Mouse (Mus musculus) gastrocnemius, adult 2 months (tissue): ENCODE data around the gene Cep57l1. TPM values are rescaled to one million over a fixed set of nuclear protein-coding genes. Genes with fewer than 3 reads are reported as not detected.

Experiments used
- DNase-seq: peaks from one replicate; pipeline ENCODE4 v3.0.0; 2022
- H3K27ac ChIP-seq: fragments of 200-600 bp; 2 replicates; pipeline ENCODE4 v1.8.1; 2022; ENCODE audit warnings: mild to moderate bottlenecking
- H3K4me3 ChIP-seq: fragments of 200-600 bp; 2 replicates; pipeline ENCODE4 v1.8.1; 2022; ENCODE audit warnings: mild to moderate bottlenecking, moderate library complexity
- CTCF ChIP-seq: fragments of 200-600 bp; IDR thresholded peaks from 2 replicates; pipeline ENCODE4 v1.8.1; 2022; ENCODE audit warnings: antibody characterized with exemption, mild to moderate bottlenecking, moderate library complexity
- intact Hi-C: fragments of 180-260 bp; cut with DNase I; formaldehyde crosslinking; loops from one replicate; pipeline ENCODE4 v1.15.1; 2025
- microRNA-seq: library from miRNA; unstranded; fragments of <30 nt; microRNA quantifications from one replicate; pipeline ENCODE4 v1.2.0, GENCODE M21; 2021
- total RNA-seq, 2 experiments: library from RNA; stranded (reverse); gene quantifications; 2 replicates each; pipeline ENCODE4 v1.2.3; 2021

Cep57l1 gene
- total RNA-seq, 2 experiments from 2014 or later: 2.7 to 3.1 TPM

GRCm38 (mm10) chr10:41678746-41679360, 130.8 kb downstream of the Cep57l1 start:
- intact Hi-C loops: loop anchor here (5.0 kb wide), 1 partner anchor 72 kb away; no protein-coding TSS in a partner anchor
- H3K27ac ChIP-seq: peak overlapping the region; percentile 40
- TF ChIP-seq CTCF: peak; percentile 62
- peak; percentile 78 for DNase-seq
- peak overlapping the region; percentile 43 for H3K4me3 ChIP-seq

- Histone ChIP-seq H3K4me3 (no peak overlapping the region), H3K27ac (no peak overlapping the region)
- no peak for TF ChIP-seq CTCF
- DNase-seq: no peak
- intact Hi-C loops: loop anchor here (5.0 kb wide), 1 partner anchor 70 kb away; no protein-coding TSS in a partner anchor
Observed at GRCm38 (mm10) chr10:41677396-41677795, 132.3 kb downstream of the Cep57l1 start.

GRCm38 (mm10) chr10:41676661-41677061, 133.0 kb downstream of the Cep57l1 start:
- no peak overlapping the region for H3K4me3 ChIP-seq
- no peak overlapping the region for H3K27ac ChIP-seq
- DNase-seq: no peak
- intact Hi-C loops: loop anchor here (5.0 kb wide), 1 partner anchor 69 kb away; no protein-coding TSS in a partner anchor
- no peak for TF ChIP-seq CTCF

- no peak for DNase-seq
- Histone ChIP-seq H3K27ac (no peak overlapping the region), H3K4me3 (no peak overlapping the region)
- no peak for TF ChIP-seq CTCF
- intact Hi-C loops: loop anchor here (5.0 kb wide), 1 partner anchor 69 kb away; no protein-coding TSS in a partner anchor
Observed at GRCm38 (mm10) chr10:41675842-41676571, 133.7 kb downstream of the Cep57l1 start.

GRCm38 (mm10) chr10:41675243-41675642, 134.4 kb downstream of the Cep57l1 start:
- H3K4me3 ChIP-seq: no peak overlapping the region
- no peak overlapping the region for H3K27ac ChIP-seq
- no peak for TF ChIP-seq CTCF
- intact Hi-C loops: loop anchor here (5.0 kb wide), 1 partner anchor 68 kb away; no protein-coding TSS in a partner anchor
- DNase-seq: no peak

- TF ChIP-seq CTCF: no peak
- intact Hi-C loops: no loop called here
Observed at GRCm38 (mm10) chr10:41674362-41674761, 135.3 kb downstream of the Cep57l1 start.

GRCm38 (mm10) chr10:41670196-41670595, 139.5 kb downstream of the Cep57l1 start:
- no peak for TF ChIP-seq CTCF
- no peak overlapping the region for H3K4me3 ChIP-seq
- no peak overlapping the region for H3K27ac ChIP-seq
- DNase-seq: no peak
- intact Hi-C loops: no loop called here

More at GRCm38 (mm10) chr10:41674362-41674761, 135.3 kb downstream of the Cep57l1 start:
- no peak for DNase-seq
- no peak overlapping the region for H3K4me3 ChIP-seq
- H3K27ac ChIP-seq: no peak overlapping the region

Small RNA genes within 50 kb of the gene (microRNA-seq; reads per million reads assigned to microRNA genes)
- gene Mir3473b: not detected

Other genes with a start within 250 kb of the Cep57l1 start
- 1 to 10 TPM in 1 of 2 experiments, under 1 TPM in 1; 0.89 to 1.3 TPM for gene Ccdc162, start 93.2 kb downstream of the Cep57l1 start, total RNA-seq
- gene Sesn1, start 64 bp upstream of the Cep57l1 start, total RNA-seq: 10 to 100 TPM; 18.5 to 52.7 TPM
- gene Armc2, start 208.6 kb upstream of the Cep57l1 start, total RNA-seq: under 1 TPM; 0.23 to 0.84 TPM